Comparison of ENCODE assay signal across 7 mouse cellular contexts in genomic region chr12:112130161-112130860, GRCm38 (mm10). TPM values are rescaled to one million over a fixed set of nuclear protein-coding genes. Genes with fewer than 3 reads are reported as not detected.
A peak's percentile ranks its signal among the peaks of the same experiment; 100 is the strongest.
DNase-seq lines count a peak whose midpoint lies in the region; ATAC-seq and TF ChIP-seq lines count a peak whose summit lies in the region.

No protein-coding gene starts in this region.

- peak overlapping the region; percentile 86 for H3K4me2 ChIP-seq in intestine, postnatal 0 days (replicated peaks; ENCODE audit: low read depth)
- H3K4me2 ChIP-seq in liver, postnatal 0 days (ENCODE audit: low read depth, low read length), result peak overlapping the region; percentile 90
- H3K4me2 ChIP-seq in neural tube, embryonic 12.5 days (replicated peaks), result peak overlapping the region; percentile 97

- peaks cover 0 to 2% of the 10 kb centered on the region in 2 experiments; a peak in 1 of 4 replicates for H3K4me1 ChIP-seq in ES-E14 (ENCODE audit: control insufficient read depth in 2 of 2, insufficient read depth in 2 of 2, low read length in 2 of 2, poor library complexity in 1 of 2)
- no peaks in the 10 kb centered on the region for H3K4me1 ChIP-seq in bone marrow macrophage, adult 2 months (ENCODE audit: control insufficient read depth, insufficient read depth, low read length)
- H3K4me1 ChIP-seq in intestine, postnatal 0 days (replicated peaks; ENCODE audit: control insufficient read depth, insufficient read depth, low read length), result peaks cover 19% of the 10 kb centered on the region; the same call in 1 of the 2 replicates
- peaks cover 6% of the 10 kb centered on the region; the same call in 1 of the 2 replicates for H3K4me1 ChIP-seq in liver, postnatal 0 days (ENCODE audit: insufficient read depth)
- peaks cover 23% of the 10 kb centered on the region; the same call in 1 of the 2 replicates for H3K4me1 ChIP-seq in neural tube, embryonic 12.5 days

- in situ Hi-C loops in ES-E14 (cut with MboI; ENCODE audit: low sequenced_read_pairs in 2 of 2, unreplicated experiment in 2 of 2), result loop anchor here in 1 of 2 experiments (25.0 kb wide), 1 partner anchor 407 kb away; no protein-coding TSS in a partner anchor

- no peak for DNase-seq in ES-E14 (ENCODE audit: low read depth, low spot score)
- peak; percentile 28 to 33 for DNase-seq in gastrocnemius, postnatal 36 days
- DNase-seq in liver, postnatal 0 days, result peak; percentile 79
- peak; percentile 63 for DNase-seq in thymus, postnatal 4 days

- no peak for TF ChIP-seq EP300 in liver, postnatal 0 days (IDR thresholded peaks at IDR 0.05; ENCODE audit: low read depth)

- TF ChIP-seq CTCF in bone marrow macrophage, adult 2 months (IDR thresholded peaks at IDR 0.05; ENCODE audit: low read depth, low read length), result no peak
- no peak for TF ChIP-seq CTCF in intestine, postnatal 0 days (IDR thresholded peaks at IDR 0.05; ENCODE audit: low read depth)
- no peak for TF ChIP-seq CTCF in liver, postnatal 0 days (IDR thresholded peaks at IDR 0.05; ENCODE audit: low read depth)

- under 1% methylated on average over 71 of the region's 79 CpGs for WGBS in intestine, postnatal 0 days
- WGBS in liver, postnatal 0 days (ENCODE audit: insufficient replicate concordance), result 2% methylated on average over 66 of the region's 79 CpGs
- under 1% methylated on average over 79 of the region's 79 CpGs for WGBS in neural tube, embryonic 12.5 days

- no peaks in the 10 kb centered on the region for H3K9me3 ChIP-seq in ES-E14 (ENCODE audit: control insufficient read depth, insufficient read depth, low read depth, low read length)
- no peaks in the 10 kb centered on the region for H3K9me3 ChIP-seq in intestine, postnatal 0 days (ENCODE audit: control insufficient read depth)
- H3K9me3 ChIP-seq in liver, postnatal 0 days (ENCODE audit: low read length), result no peaks in the 10 kb centered on the region
- H3K9me3 ChIP-seq in neural tube, embryonic 12.5 days, result no peaks in the 10 kb centered on the region

- intact Hi-C loops in gastrocnemius, postnatal 36 days (cut with DNase I), result no loop called here

- no peak overlapping the region for H3K27ac ChIP-seq in ES-E14 (ENCODE audit: insufficient read depth, low read depth, low read length, poor library complexity, severe bottlenecking)
- H3K27ac ChIP-seq in bone marrow macrophage, adult 2 months (ENCODE audit: insufficient read depth, low read depth, low read length), result no peak overlapping the region
- H3K27ac ChIP-seq in intestine, postnatal 0 days (ENCODE audit: low read depth, low read length), result peak overlapping the region; percentile 95
- peak overlapping the region; percentile 41; the same call in 1 of the 2 replicates for H3K27ac ChIP-seq in liver, postnatal 0 days (ENCODE audit: low read depth)
- H3K27ac ChIP-seq in neural tube, embryonic 12.5 days, result no peak overlapping the region

- H3K36me3 ChIP-seq in ES-E14 (ENCODE audit: control insufficient read depth, insufficient read depth, low read length, poor library complexity, severe bottlenecking), result no peaks in the 10 kb centered on the region
- H3K36me3 ChIP-seq in intestine, postnatal 0 days (ENCODE audit: control insufficient read depth, insufficient read depth), result no peaks in the 10 kb centered on the region
- H3K36me3 ChIP-seq in liver, postnatal 0 days (replicated peaks; ENCODE audit: insufficient read depth, low read length), result no peaks in the 10 kb centered on the region
- H3K36me3 ChIP-seq in neural tube, embryonic 12.5 days, result no peaks in the 10 kb centered on the region

- TF ChIP-seq POLR2A in bone marrow macrophage, adult 2 months (IDR thresholded peaks at IDR 0.05; ENCODE audit: borderline replicate concordance, low read depth, low read length), result no peak

- H3K9ac ChIP-seq in ES-E14 (ENCODE audit: insufficient read depth, low read depth, low read length, poor library complexity, severe bottlenecking), result peak overlapping the region; percentile 18
- peak overlapping the region; percentile 81 for H3K9ac ChIP-seq in intestine, postnatal 0 days (ENCODE audit: low read depth, low read length)
- H3K9ac ChIP-seq in liver, postnatal 0 days (replicated peaks), result peak overlapping the region; percentile 63
- H3K9ac ChIP-seq in neural tube, embryonic 12.5 days, result peak overlapping the region; percentile 81

- H3K4me3 ChIP-seq in ES-E14 (ENCODE audit: insufficient read depth in 1 of 2, low read depth in 1 of 2, low read length in 2 of 2, poor library complexity in 1 of 2, severe bottlenecking in 1 of 2), result peak overlapping the region; percentile 50 to 62
- peak overlapping the region; percentile 66 for H3K4me3 ChIP-seq in bone marrow macrophage, adult 2 months (ENCODE audit: insufficient read depth, low read length)
- H3K4me3 ChIP-seq in intestine, postnatal 0 days (ENCODE audit: low read depth, low read length), result peak overlapping the region; percentile 64
- H3K4me3 ChIP-seq in liver, postnatal 0 days (ENCODE audit: low read depth, low read length), result peak overlapping the region; percentile 66
- H3K4me3 ChIP-seq in neural tube, embryonic 12.5 days, result peak overlapping the region; percentile 65

- peak; percentile 85 for ATAC-seq in intestine, postnatal 0 days
- peak; percentile 71 for ATAC-seq in liver, postnatal 0 days
- peak; percentile 72 for ATAC-seq in neural tube, embryonic 12.5 days (ENCODE audit: low FRiP score, low read depth)

- no peaks in the 10 kb centered on the region for H3K27me3 ChIP-seq in intestine, postnatal 0 days (replicated peaks; ENCODE audit: control insufficient read depth, insufficient read depth, low read length)
- H3K27me3 ChIP-seq in liver, postnatal 0 days (ENCODE audit: insufficient read depth, low read length), result 0 out of 2 replicates have a peak, but pooled peaks cover 18% of the 10 kb centered on the region
- peaks cover 51% of the 10 kb centered on the region for H3K27me3 ChIP-seq in neural tube, embryonic 12.5 days (replicated peaks)

TF ChIP-seq in ES-E14, 5 proteins besides CTCF, POLR2A, EP300 and RAD21:
- TF ChIP-seq HCFC1 (IDR thresholded peaks at IDR 0.05; ENCODE audit: borderline replicate concordance, insufficient read depth, low read length) (no peak), MAFK (IDR thresholded peaks at IDR 0.05; ENCODE audit: insufficient read depth, low read depth, low read length) (no peak), ZC3H11A (IDR thresholded peaks at IDR 0.05; ENCODE audit: borderline replicate concordance, low read depth, low read length) (no peak), CHD2 (IDR thresholded peaks at IDR 0.05; ENCODE audit: low read depth, low read length) (no peak)

RNA-seq across cellular contexts. Expression of gene Kif26a, which starts 15.7 kb away (rescaled TPM):
- 6.1 and 6.4 TPM in 2 replicates for total RNA-seq in ES-E14 (2012; rRNA removed)
- not detected in 2 replicates for polyA plus RNA-seq in bone marrow macrophage, adult 2 months (2012; ENCODE audit: insufficient read depth, insufficient read length, missing spikeins)
- 1 to 10 TPM; 4.0 to 4.7 TPM for total RNA-seq in gastrocnemius, postnatal 36 days (2021)
- polyA plus RNA-seq in intestine, postnatal 0 days (2015; fragmentation: Nextera tagmentation; extraction: Ambion mirVana), result 0.89 and 1.1 TPM in 2 replicates
- polyA plus RNA-seq in liver, postnatal 0 days (2015; fragmentation: Nextera tagmentation; extraction: Ambion mirVana), result 0.14 and 0.17 TPM in 2 replicates
- polyA plus RNA-seq in neural tube, embryonic 12.5 days (2016; fragmentation: Nextera tagmentation; extraction: Ambion mirVana), result 5.2 and 6.0 TPM in 2 replicates

RNA-seq across cellular contexts. Expression of gene Aspg, which starts 23.8 kb away (rescaled TPM):
- 12.8 and 36.3 TPM in 2 replicates for total RNA-seq in ES-E14 (2012; rRNA removed)
- polyA plus RNA-seq in bone marrow macrophage, adult 2 months (2012; ENCODE audit: insufficient read depth, insufficient read length, missing spikeins), result not detected in 2 replicates
- total RNA-seq in gastrocnemius, postnatal 36 days (2021), result under 1 TPM in 1 of 2 experiments, not detected in 1; 0.20 TPM
- 14.3 and 14.4 TPM in 2 replicates for polyA plus RNA-seq in intestine, postnatal 0 days (2015; fragmentation: Nextera tagmentation; extraction: Ambion mirVana)
- polyA plus RNA-seq in liver, postnatal 0 days (2015; fragmentation: Nextera tagmentation; extraction: Ambion mirVana), result 12.6 and 14.8 TPM in 2 replicates
- 0.60 and 0.96 TPM in 2 replicates for polyA plus RNA-seq in neural tube, embryonic 12.5 days (2016; fragmentation: Nextera tagmentation; extraction: Ambion mirVana)

Comparison
In these comparisons a context has a peak if more than half of its experiments do, and no peak if none do; other contexts are left out.
1. H3K27ac ChIP-seq: peak in intestine, postnatal 0 days (single experiment) and liver, postnatal 0 days (single experiment); none in ES-E14 (single experiment), bone marrow macrophage, adult 2 months (single experiment) and neural tube, embryonic 12.5 days (single experiment).
2. H3K9ac ChIP-seq: peak in every context shown above with its lines; median percentile 81 in intestine, postnatal 0 days; 81 in neural tube, embryonic 12.5 days; 63 in liver, postnatal 0 days; 18 in ES-E14.
3. Peak in every context shown above with its lines, with median percentiles within 50 percentile points of each other: H3K4me3 ChIP-seq, ATAC-seq and H3K4me2 ChIP-seq.